Mouse (Mus musculus) heart, adult 2 months (tissue): Measurements from ENCODE around the gene Zfp598.

Experiments used
- CTCF ChIP-seq: fragments of 200-600 bp; IDR thresholded peaks from 2 replicates; pipeline ENCODE4 v1.8.1; 2022; ENCODE audit warnings: antibody characterized with exemption, mild to moderate bottlenecking, moderate library complexity
- EP300 ChIP-seq: fragments of 200-500 bp; IDR thresholded peaks from 2 replicates; pipeline ENCODE4 v1.6.1; 2011; ENCODE audit warnings: low read depth, low read length, control low read depth; ENCODE audit not compliant: insufficient read depth
- POLR2A ChIP-seq: fragments of 200-500 bp; IDR thresholded peaks from 2 replicates; pipeline ENCODE4 v1.6.1; 2011; ENCODE audit warnings: mild to moderate bottlenecking, low read depth, low read length, control low read depth; ENCODE audit not compliant: insufficient read depth

- TF ChIP-seq POLR2A (peak; percentile 89), CTCF (no peak), EP300 (peak; percentile 96)
Measured at GRCm38 (mm10) chr17:24644875-24645721, 24.4 kb upstream of the Zfp598 start.
